Mouse (Mus musculus) heart, embryonic 12.5 days (tissue): ENCODE data around the gene Naip5. TPM values are rescaled to one million over a fixed set of nuclear protein-coding genes. Genes with fewer than 3 reads are reported as not detected.
"Not testable (repeated sequence)": the region's sequence is repeated elsewhere in the genome, so short reads cannot be mapped to it uniquely, and the experiment has no call there.

Source experiments
- ATAC-seq: fragments of 200-750 bp; cut with Nextera tagmentation; 2 replicates; pipeline ENCODE4 v1.8.0; 2017; ENCODE audit warnings: moderate TSS enrichment, moderate library complexity; ENCODE audit not compliant: insufficient number of reproducible peaks, low FRiP score
- H3K27ac ChIP-seq: fragments of 300-500 bp; sonication (generic); 2 replicates; pipeline ENCODE4 v1.5.1; 2016; ENCODE audit warnings: mild to moderate bottlenecking, moderate library complexity; ENCODE audit not compliant: poor library complexity, severe bottlenecking
- H3K27me3 ChIP-seq: fragments of 300-500 bp; sonication (generic); replicated peaks from 2 replicates; pipeline ENCODE4 v1.6.1; 2016; ENCODE audit warnings: mild to moderate bottlenecking, moderate library complexity
- H3K36me3 ChIP-seq: fragments of 300-500 bp; sonication (generic); 2 replicates; pipeline ENCODE4 v1.6.1; 2016; ENCODE audit warnings: mild to moderate bottlenecking, moderate library complexity
- H3K4me1 ChIP-seq: fragments of 300-500 bp; sonication (generic); replicated peaks from 2 replicates; pipeline ENCODE4 v1.6.1; 2016; ENCODE audit warnings: mild to moderate bottlenecking
- H3K4me2 ChIP-seq: fragments of 300-500 bp; sonication (generic); 2 replicates; pipeline ENCODE4 v1.6.1; 2016; ENCODE audit warnings: mild to moderate bottlenecking, moderate library complexity
- H3K4me3 ChIP-seq: fragments of 300-500 bp; sonication (generic); 2 replicates; pipeline ENCODE4 v1.5.1; 2016; ENCODE audit warnings: mild to moderate bottlenecking
- H3K9ac ChIP-seq: fragments of 300-500 bp; sonication (generic); 2 replicates; pipeline ENCODE4 v1.6.1; 2016; ENCODE audit warnings: mild to moderate bottlenecking, moderate library complexity
- H3K9me3 ChIP-seq: fragments of 300-500 bp; sonication (generic); replicated peaks from 2 replicates; pipeline ENCODE4 v1.6.1; 2016; ENCODE audit warnings: mild to moderate bottlenecking, moderate library complexity
- WGBS: fragments of 180-500 bp; shearing (Covaris S2); methylation state at CpG from one replicate; pipeline ENCODE4 v1.1.7; 2016; 5-methylcytosine and 5-hydroxymethylcytosine counted together
- polyA plus RNA-seq: library from polyadenylated mRNA; unstranded; fragments of >200 nt; fragmentation: Nextera tagmentation; extraction: Ambion mirVana; gene quantifications from 2 replicates; pipeline ENCODE4 v1.2.1, GENCODE M21; 2016

The Naip5 gene
- polyA plus RNA-seq = 0.10 TPM in 1 of 2 replicates, not detected in the other

DNA sequence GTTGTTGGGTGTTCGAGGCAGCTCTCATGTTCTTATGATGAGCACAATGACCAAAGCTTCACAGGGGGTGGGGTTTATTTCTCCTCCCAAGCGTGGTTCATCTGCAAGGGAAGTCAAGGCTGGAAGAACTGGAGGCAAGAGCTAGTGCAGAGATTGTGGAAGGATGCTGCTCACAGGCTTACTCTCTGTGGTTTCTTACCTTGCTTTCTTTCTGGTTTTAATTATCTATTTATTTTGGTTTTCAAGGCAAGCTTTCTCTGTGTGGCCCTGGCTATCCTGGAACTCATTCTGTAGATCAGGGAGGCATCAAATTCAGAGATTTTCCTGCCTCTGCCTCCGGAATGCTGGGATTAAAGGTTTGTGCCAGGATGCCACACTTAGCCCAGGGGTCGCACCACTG, at the start of gene Naip5:
Naip5 (minus strand) TSS at position 101 of the 400 bp plus-strand sequence.
- not testable (repeated sequence) for H3K36me3 ChIP-seq, H3K27me3 ChIP-seq, H3K9ac ChIP-seq, ATAC-seq, H3K4me3 ChIP-seq, H3K27ac ChIP-seq, H3K4me2 ChIP-seq, H3K9me3 ChIP-seq, H3K4me1 ChIP-seq
- 70% methylated on average over 4 of the region's 4 CpGs for WGBS

DNA sequence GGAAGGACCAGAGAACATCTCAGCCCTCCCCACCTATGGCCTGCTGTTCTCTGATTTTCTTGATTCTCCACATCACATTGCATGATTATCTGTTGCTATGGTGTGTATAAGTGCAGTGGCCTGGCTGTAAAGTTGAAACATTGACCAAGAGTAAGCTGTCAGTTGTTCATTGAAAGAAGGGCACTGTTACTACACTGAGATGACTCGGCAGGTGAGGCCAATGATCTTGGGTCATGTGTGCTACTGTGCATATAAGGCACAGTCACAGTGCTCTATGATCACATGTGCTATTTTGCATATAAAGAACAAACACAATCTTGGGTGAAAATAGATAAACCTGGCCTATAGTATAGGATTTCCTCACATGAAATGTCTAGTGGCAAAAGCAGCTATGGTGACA, 38.5 kb upstream of the Naip5 start:
- Histone ChIP-seq H3K36me3 (no peaks in the 10 kb centered on the region), H3K9ac (no peak overlapping the region), H3K4me1 (no peaks in the 10 kb centered on the region), H3K9me3 (no peaks in the 10 kb centered on the region), H3K4me3 (no peak overlapping the region), H3K27me3 (no peaks in the 10 kb centered on the region), H3K4me2 (no peak overlapping the region), H3K27ac (no peak overlapping the region)
- ATAC-seq = no peak
- 75% methylated on average over 1 of the region's 1 CpGs for WGBS

DNA sequence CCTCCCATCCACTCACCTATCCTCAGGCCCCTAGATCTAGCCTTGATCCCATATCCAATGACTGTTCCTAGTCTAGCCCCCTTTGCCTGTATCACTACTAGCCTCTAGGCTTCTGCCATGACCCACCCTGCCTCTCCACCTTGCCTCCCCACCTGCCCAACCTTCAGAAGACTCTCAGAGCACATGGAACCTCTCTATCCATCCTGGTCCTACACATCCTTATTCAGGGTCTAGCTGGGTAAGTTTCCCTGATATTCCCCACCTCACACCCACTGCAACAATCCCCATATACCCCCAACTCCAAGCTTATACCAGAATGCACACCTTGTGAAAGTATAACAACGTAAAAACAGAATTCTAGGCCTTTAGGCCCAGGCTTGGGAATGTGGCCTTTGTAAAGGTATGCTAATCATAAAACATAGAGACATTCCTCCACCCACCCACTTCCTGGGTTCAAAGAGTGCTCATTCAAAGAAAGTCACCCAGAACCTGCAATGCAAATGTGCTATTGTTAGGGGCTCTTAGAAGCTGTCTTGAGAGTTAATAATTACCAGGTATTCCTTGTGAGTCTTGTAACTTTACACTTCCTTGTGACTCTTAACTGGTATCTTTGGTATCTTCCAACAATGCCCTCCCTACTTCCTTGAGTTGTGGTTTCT, 25.5 kb upstream of the Naip5 start:
- WGBS = no CpG with 5 or more reads among the region's 1 CpGs
- not testable (repeated sequence) for H3K4me2 ChIP-seq, H3K27ac ChIP-seq, H3K36me3 ChIP-seq, ATAC-seq, H3K27me3 ChIP-seq, H3K9ac ChIP-seq, H3K9me3 ChIP-seq, H3K4me1 ChIP-seq, H3K4me3 ChIP-seq

DNA sequence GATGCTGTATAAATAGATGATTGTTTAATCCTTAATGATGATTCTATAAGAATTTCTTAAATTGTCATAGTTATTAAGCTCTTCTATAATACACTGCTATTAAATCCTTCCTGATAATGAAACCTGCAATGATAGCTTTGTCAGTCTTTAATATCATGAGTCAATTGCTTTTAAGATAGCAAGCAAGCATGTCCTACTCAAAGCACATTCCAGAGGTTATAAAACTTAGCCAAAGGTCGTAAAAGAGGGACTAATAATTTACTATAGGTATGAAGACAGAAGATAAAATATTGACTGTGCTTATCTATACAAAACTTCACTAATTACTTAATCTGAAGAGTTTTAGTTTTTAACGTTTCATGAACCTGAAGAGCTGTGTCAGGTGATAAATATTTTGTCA, 10.9 kb upstream of the Naip5 start:
- not testable (repeated sequence) for H3K4me2 ChIP-seq, H3K27ac ChIP-seq, H3K4me1 ChIP-seq, ATAC-seq, H3K9me3 ChIP-seq, H3K9ac ChIP-seq, H3K36me3 ChIP-seq, H3K27me3 ChIP-seq, H3K4me3 ChIP-seq
- WGBS = 63% methylated on average over 2 of the region's 2 CpGs

DNA sequence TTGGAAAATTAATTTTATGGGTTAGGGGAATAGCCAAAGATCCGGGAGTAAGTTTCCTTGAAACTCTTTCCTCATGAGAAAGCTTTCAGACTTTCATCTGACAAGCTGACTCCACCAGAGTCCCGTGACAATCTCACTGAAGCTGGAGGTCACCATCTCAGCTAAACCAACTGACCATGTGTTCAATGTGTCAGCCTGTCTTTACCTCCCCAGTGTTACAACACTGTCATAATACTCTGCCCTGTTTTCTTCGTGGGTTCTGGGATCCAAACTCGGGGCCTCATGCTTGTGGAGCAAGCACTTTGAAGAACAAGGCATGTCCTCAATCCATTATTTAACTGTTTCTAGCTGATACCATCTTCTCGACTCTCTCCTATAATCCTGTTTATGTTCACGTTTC, 9.8 kb upstream of the Naip5 start:
- not testable (repeated sequence) for ATAC-seq, H3K27ac ChIP-seq, H3K9me3 ChIP-seq, H3K4me1 ChIP-seq, H3K4me3 ChIP-seq, H3K9ac ChIP-seq, H3K36me3 ChIP-seq, H3K27me3 ChIP-seq, H3K4me2 ChIP-seq
- WGBS = 75% methylated on average over 6 of the region's 6 CpGs

DNA sequence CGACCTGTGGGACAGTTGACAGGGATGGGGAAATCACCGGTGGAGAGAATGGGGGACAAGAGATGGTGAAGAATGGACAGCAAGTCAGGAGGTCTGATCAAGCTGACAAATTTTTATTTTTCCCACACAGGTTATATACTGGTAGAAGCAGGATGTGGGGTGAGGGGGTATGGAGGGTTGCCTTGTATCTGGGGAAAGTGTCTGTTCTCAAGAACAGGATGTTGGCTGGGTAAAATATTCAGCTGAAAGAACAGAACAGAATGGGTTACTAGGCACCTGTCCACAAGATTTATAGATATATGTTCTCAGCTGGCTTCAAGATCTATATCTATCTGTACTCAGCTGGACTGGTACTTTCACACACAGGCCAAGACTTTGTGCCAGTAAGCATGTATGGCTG, 5.8 kb upstream of the Naip5 start:
- not testable (repeated sequence) for H3K4me1 ChIP-seq, ATAC-seq, H3K4me2 ChIP-seq, H3K9ac ChIP-seq, H3K36me3 ChIP-seq, H3K4me3 ChIP-seq, H3K27ac ChIP-seq, H3K27me3 ChIP-seq, H3K9me3 ChIP-seq
- 83% methylated on average over 2 of the region's 2 CpGs for WGBS

DNA sequence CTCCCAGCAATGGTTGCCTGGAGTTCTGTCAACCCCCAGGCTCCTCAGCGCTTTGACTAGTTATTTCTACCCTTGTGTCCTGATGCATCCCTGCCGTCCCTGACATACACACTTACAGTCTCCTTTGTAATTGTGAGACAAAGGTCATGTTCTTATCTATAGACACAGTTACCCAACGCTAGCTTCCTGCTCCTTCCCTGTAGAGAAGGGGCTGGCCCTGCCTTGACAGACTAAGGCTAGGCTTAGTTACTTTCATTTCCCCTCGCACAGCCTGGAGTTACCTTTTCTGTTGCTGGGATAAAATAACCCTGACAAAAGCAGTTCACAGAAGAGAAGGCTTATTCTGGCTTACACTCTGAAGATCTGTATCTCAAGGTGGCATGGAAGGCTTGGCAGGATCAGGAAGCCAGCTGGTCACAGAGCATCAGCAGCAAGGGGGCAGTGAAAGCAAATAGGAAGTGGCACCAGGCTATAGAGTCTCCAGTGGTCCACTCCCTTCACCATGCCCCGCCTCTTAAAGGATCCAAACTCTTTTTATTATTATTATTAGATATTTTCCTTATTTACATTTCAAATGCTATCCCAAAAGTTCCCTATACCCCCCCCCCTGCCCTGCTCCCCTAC, 885 bp upstream of the Naip5 start:
- not testable (repeated sequence) for H3K9ac ChIP-seq, ATAC-seq, H3K4me3 ChIP-seq, H3K27ac ChIP-seq, H3K4me2 ChIP-seq, H3K27me3 ChIP-seq, H3K4me1 ChIP-seq, H3K9me3 ChIP-seq, H3K36me3 ChIP-seq
- WGBS = 60% methylated on average over 5 of the region's 5 CpGs

DNA sequence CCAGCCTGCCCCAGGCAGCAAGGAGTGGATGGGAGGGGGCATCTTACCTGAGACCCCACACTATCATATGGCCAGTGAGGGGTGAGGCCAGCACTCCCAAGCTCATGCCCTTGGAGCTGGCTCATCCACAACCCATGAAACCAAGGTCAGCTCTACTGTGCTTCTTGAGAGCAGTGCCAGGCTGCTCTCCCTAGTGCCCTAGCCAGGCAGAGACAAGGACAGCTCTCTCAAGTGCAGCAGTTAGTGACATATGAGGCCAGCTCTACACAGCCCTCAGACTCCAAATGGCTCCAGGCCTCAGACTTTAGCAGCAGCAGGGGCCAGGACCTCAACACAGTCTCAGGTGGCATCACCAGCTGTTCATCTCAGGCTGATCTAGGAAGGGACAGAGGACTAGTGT, 2.4 kb downstream of the Naip5 start:
- Histone ChIP-seq H3K36me3 (no peaks in the 10 kb centered on the region), H3K9me3 (no peaks in the 10 kb centered on the region), H3K4me2 (no peak overlapping the region), H3K4me1 (no peaks in the 10 kb centered on the region), H3K27ac (no peak overlapping the region), H3K4me3 (no peak overlapping the region), H3K27me3 (no peaks in the 10 kb centered on the region), H3K9ac (no peak overlapping the region)
- no peak for ATAC-seq

DNA sequence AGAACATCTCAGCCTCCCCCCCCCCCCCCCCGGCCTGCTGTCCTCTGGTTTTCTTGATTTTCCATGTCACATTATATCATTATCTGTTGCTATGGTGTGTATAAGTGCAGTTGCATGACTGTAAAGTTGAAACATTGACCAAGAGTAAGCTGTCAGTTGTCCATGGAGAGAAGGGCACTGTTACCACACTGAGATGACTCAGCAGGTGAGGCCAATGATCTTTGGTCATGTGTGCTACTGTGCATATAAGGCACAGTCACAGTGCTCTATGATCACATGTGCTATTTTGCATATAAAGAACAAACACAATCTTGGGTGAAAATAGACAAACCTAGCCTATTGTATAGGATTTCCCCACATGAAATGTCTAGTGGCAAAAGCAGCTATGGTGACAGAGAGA, 32.4 kb downstream of the Naip5 start:
- not testable (repeated sequence) for H3K9ac ChIP-seq, H3K36me3 ChIP-seq, H3K4me1 ChIP-seq, H3K27me3 ChIP-seq, ATAC-seq, H3K27ac ChIP-seq, H3K4me3 ChIP-seq, H3K4me2 ChIP-seq, H3K9me3 ChIP-seq
- WGBS = 77% methylated on average over 1 of the region's 1 CpGs

DNA sequence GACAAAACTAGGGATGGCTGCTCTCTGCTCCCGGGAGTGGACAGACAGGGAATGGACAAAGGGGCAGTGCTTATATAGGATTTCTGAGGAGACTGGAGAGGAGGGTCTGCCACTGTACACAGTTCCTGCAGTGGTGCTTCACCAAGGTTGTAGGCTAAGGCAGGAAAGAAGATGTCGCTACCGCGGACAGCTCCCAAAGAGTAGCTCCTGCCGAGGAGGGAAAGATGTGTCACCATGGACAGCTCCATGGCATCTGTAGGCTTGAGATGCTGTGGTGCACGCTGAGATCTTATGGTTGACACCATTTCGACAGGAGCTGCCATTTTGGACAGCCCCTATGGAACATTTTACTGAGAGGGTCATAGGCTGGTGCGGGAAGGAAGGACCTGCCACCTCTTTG, 35.6 kb downstream of the Naip5 start:
- H3K9ac ChIP-seq = no peak overlapping the region
- no peaks in the 10 kb centered on the region for H3K27me3 ChIP-seq
- 29% methylated on average over 8 of the region's 8 CpGs for WGBS
- 0 out of 2 replicates have a peak, but pooled peaks cover 2% of the 10 kb centered on the region for H3K9me3 ChIP-seq
- no peak overlapping the region for H3K4me2 ChIP-seq
- H3K4me1 ChIP-seq = no peaks in the 10 kb centered on the region
- H3K4me3 ChIP-seq = no peak overlapping the region
- no peaks in the 10 kb centered on the region for H3K36me3 ChIP-seq
- ATAC-seq = no peak
- no peak overlapping the region for H3K27ac ChIP-seq

DNA sequence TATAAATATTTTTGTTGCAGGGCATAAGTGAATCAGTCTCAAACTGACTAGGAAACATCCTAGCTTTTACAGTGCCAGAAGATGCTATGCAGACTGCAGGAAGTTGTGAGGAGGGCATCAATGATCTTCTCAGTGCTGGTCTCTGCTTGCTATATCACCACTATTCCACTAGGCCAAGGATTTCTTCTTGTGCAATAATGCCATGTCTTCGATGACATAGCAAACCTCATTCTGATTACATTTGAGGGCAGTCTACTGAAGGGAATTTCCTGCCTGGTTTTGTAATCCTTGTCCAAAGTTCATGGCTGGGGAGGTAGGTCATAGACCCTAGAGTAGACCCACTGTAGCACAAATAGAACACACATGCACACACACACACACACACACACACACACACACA, 42.8 kb downstream of the Naip5 start:
- Histone ChIP-seq H3K4me1 (no peaks in the 10 kb centered on the region), H3K9ac (no peak overlapping the region), H3K27me3 (no peaks in the 10 kb centered on the region), H3K4me3 (no peak overlapping the region), H3K36me3 (no peaks in the 10 kb centered on the region), H3K27ac (no peak overlapping the region), H3K4me2 (no peak overlapping the region), H3K9me3 (peaks cover 7% of the 10 kb centered on the region; the same call in 1 of the 2 replicates)
- no peak for ATAC-seq
- 69% methylated on average over 1 of the region's 1 CpGs for WGBS
